Mouse (Mus musculus): ENCODE data around the gene Smc2. TPM values are rescaled to one million over a fixed set of nuclear protein-coding genes. Genes with fewer than 3 reads are reported as not detected.
A peak's percentile ranks its signal among the peaks of the same experiment; 100 is the strongest.
"Not testable (repeated sequence)": the region's sequence is repeated elsewhere in the genome, so short reads cannot be mapped to it uniquely, and the experiment has no call there.

The Smc2 gene
- total and polyA plus RNA-seq, 3 experiments = 40.7 to 215 (median 56.9) TPM

- TF ChIP-seq MAFK (IDR thresholded peaks at IDR 0.05; ENCODE audit: borderline replicate concordance, low read depth, low read length) (peak; percentile 73), ELF1 (IDR thresholded peaks at IDR 0.05; ENCODE audit: low read depth, low read length) (no peak), E2F4 (IDR thresholded peaks at IDR 0.05; ENCODE audit: borderline replicate concordance, low read depth, low read length) (no peak), MYB (IDR thresholded peaks at IDR 0.05; ENCODE audit: low read depth, low read length) (peak; percentile 78), ZNF384 (IDR thresholded peaks at IDR 0.05; ENCODE audit: low read depth, low read length) (no peak), BHLHE40 (IDR thresholded peaks at IDR 0.05; ENCODE audit: borderline replicate concordance, low read depth, low read length) (no peak), CTCF (IDR thresholded peaks at IDR 0.05 in 2 of 3, conservative IDR thresholded peaks at IDR 0.05 in 1 of 3; ENCODE audit: control insufficient read depth in 1 of 3, insufficient read depth in 1 of 3, low read depth in 2 of 3, low read length in 3 of 3, poor library complexity in 1 of 3, severe bottlenecking in 1 of 3) (no peak), MXI1 (IDR thresholded peaks at IDR 0.05; ENCODE audit: low read depth, low read length) (peak; percentile 40; the same call in 1 of the 2 replicates), TCF12 (IDR thresholded peaks at IDR 0.05; ENCODE audit: low read depth, low read length) (peak; percentile 91), KAT2A (conservative IDR thresholded peaks at IDR 0.05; ENCODE audit: low read depth, low read length) (no peak)
Observed at GRCm38 (mm10) chr4:52429310-52430198, 9.5 kb upstream of the Smc2 start (continued).

DNA sequence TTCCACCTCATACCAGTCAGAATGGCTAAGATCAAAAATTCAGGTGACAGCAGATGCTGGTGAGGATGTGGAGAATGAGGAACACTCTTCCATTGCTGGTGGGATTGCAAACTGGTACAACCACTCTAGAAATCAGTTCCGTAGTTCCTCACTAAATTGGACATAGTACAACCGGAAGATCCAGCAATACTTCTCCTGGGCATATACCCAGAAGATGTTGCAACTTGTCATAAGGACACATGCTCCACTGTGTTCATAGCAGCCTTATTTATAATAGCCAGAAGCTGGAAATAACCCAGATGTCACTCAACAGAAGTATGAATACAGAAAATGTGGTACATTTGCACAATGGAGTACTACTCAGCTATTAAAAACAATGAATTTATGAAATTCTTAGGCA is 3.5 kb upstream of the Smc2 start:
- H3K27me3 ChIP-seq (ENCODE audit: control insufficient read depth in 1 of 2, insufficient read depth in 2 of 2, low read length in 2 of 2); H3K9ac ChIP-seq (ENCODE audit: control insufficient read depth, low read depth, low read length, poor library complexity, severe bottlenecking); H3K4me3 ChIP-seq (ENCODE audit: control insufficient read depth in 1 of 2, insufficient read depth in 1 of 2, low read depth in 2 of 2, low read length in 2 of 2); H3K9me3 ChIP-seq (replicated peaks; ENCODE audit: insufficient read depth, low read length); DNase-seq (ENCODE audit: low read depth, low spot score); H3K27ac ChIP-seq (ENCODE audit: control insufficient read depth, low read depth, low read length): not testable (repeated sequence)
- Histone ChIP-seq H3K79me2 (ENCODE audit: control insufficient read depth, insufficient read depth, low read length, poor library complexity) (peaks cover 13% of the 10 kb centered on the region), H3K36me3 (ENCODE audit: control insufficient read depth in 1 of 2, insufficient read depth in 2 of 2, low read length in 2 of 2) (peaks cover 0 to 17% of the 10 kb centered on the region in 2 experiments; a peak in 2 of 4 replicates), H3K4me1 (ENCODE audit: control insufficient read depth in 1 of 2, insufficient read depth in 2 of 2, low read length in 2 of 2) (peaks cover 5 to 12% of the 10 kb centered on the region in 2 experiments)

GRCm38 (mm10) chr4:52438371-52438885 is 615 bp upstream of the Smc2 start:
- H3K9ac ChIP-seq (ENCODE audit: control insufficient read depth, low read depth, low read length, poor library complexity, severe bottlenecking) = peak overlapping the region; percentile 76
- peaks cover 13% of the 10 kb centered on the region for H3K79me2 ChIP-seq (ENCODE audit: control insufficient read depth, insufficient read depth, low read length, poor library complexity)
- H3K36me3 ChIP-seq (ENCODE audit: control insufficient read depth in 1 of 2, insufficient read depth in 2 of 2, low read length in 2 of 2) = peaks cover 2 to 5% of the 10 kb centered on the region in 2 experiments; a peak in 3 of 4 replicates
- no peaks in the 10 kb centered on the region for H3K27me3 ChIP-seq (ENCODE audit: control insufficient read depth in 1 of 2, insufficient read depth in 2 of 2, low read length in 2 of 2)
- TF ChIP-seq GATA1 (IDR thresholded peaks at IDR 0.05; ENCODE audit: low read depth, low read length) (no peak), SIN3A (IDR thresholded peaks at IDR 0.05; ENCODE audit: low read length) (no peak), USF1 (IDR thresholded peaks at IDR 0.05; ENCODE audit: low read depth, low read length) (no peak), POLR2AphosphoS5 (IDR thresholded peaks at IDR 0.05; ENCODE audit: borderline replicate concordance, low read depth, low read length) (no peak), ZC3H11A (IDR thresholded peaks at IDR 0.05; ENCODE audit: low read depth, low read length) (no peak), NELFE (IDR thresholded peaks at IDR 0.05; ENCODE audit: low read depth, low read length) (peak; percentile 51), E2F4 (IDR thresholded peaks at IDR 0.05; ENCODE audit: borderline replicate concordance, low read depth, low read length) (no peak), TAL1 (IDR thresholded peaks at IDR 0.05; ENCODE audit: low read length) (no peak), POLR2A (IDR thresholded peaks at IDR 0.05; ENCODE audit: control insufficient read depth in 1 of 2, insufficient read depth in 1 of 2, low read depth in 1 of 2, low read length in 2 of 2, poor library complexity in 1 of 2) (no peak), TCF12 (IDR thresholded peaks at IDR 0.05; ENCODE audit: low read depth, low read length) (no peak), NRF1 (IDR thresholded peaks at IDR 0.05; ENCODE audit: insufficient read depth, low read depth, low read length, poor library complexity, severe bottlenecking) (no peak), MXI1 (IDR thresholded peaks at IDR 0.05; ENCODE audit: low read depth, low read length) (peak; percentile 37; the same call in 1 of the 2 replicates), ETS1 (IDR thresholded peaks at IDR 0.05; ENCODE audit: low read depth, low read length) (no peak), ELF1 (IDR thresholded peaks at IDR 0.05; ENCODE audit: low read depth, low read length) (no peak)
- peak overlapping the region; percentile 80 to 96 for H3K4me3 ChIP-seq (ENCODE audit: control insufficient read depth in 1 of 2, insufficient read depth in 1 of 2, low read depth in 2 of 2, low read length in 2 of 2)
- no peaks in the 10 kb centered on the region for H3K9me3 ChIP-seq (replicated peaks; ENCODE audit: insufficient read depth, low read length)
- H3K27ac ChIP-seq (ENCODE audit: control insufficient read depth, low read depth, low read length) = peak overlapping the region; percentile 88
- H3K4me1 ChIP-seq (ENCODE audit: control insufficient read depth in 1 of 2, insufficient read depth in 2 of 2, low read length in 2 of 2) = peaks cover 2 to 5% of the 10 kb centered on the region in 2 experiments; a peak in 2 of 4 replicates
- DNase-seq (ENCODE audit: low read depth, low spot score) = no peak
